Mouse (Mus musculus) liver, embryonic 14.5 days (tissue): ENCODE measurements at regions not wholly inside any gene's neighbourhood (a gene's known extent, or its start where the extent isn't known, plus 50 kb on each side); places are given as distances from the start of the nearest gene placed in this dataset.
"Not testable (repeated sequence)": the region's sequence is repeated elsewhere in the genome, so short reads cannot be mapped to it uniquely, and the experiment has no call there.

Source experiments
- ATAC-seq: fragments of 200-750 bp; cut with Nextera tagmentation; 2 replicates; pipeline ENCODE4 v1.8.0; 2017; ENCODE audit warnings: moderate number of reproducible peaks, mild to moderate bottlenecking, moderate library complexity; ENCODE audit not compliant: insufficient read depth
- DNase-seq, 3 experiments: peaks; one replicate each; pipeline ENCODE4 v3.0.0-alpha.2; 2012 to 2013; ENCODE audit warnings: low read depth in 3 of 3, low spot score in 3 of 3
- H3K27ac ChIP-seq: fragments of 300-500 bp; sonication (generic); 2 replicates; pipeline ENCODE4 v1.5.1; 2014; ENCODE audit warnings: moderate library complexity, mild to moderate bottlenecking, control low read depth, inconsistent platforms
- H3K27me3 ChIP-seq: fragments of 300-500 bp; sonication (generic); 2 replicates; pipeline ENCODE4 v1.6.1; 2014; ENCODE audit warnings: mild to moderate bottlenecking, low read length, moderate library complexity; ENCODE audit not compliant: control insufficient read depth, insufficient read depth
- H3K36me3 ChIP-seq: fragments of 300-500 bp; sonication (generic); replicated peaks from 2 replicates; pipeline ENCODE4 v1.6.1; 2014; ENCODE audit warnings: low read depth; ENCODE audit not compliant: control insufficient read depth, insufficient read depth
- H3K4me1 ChIP-seq, 2 experiments: fragments of 200-500 bp in 1 of 2; fragments of 300-500 bp in 1 of 2; sonication (generic) in 1 of 2; replicated peaks; 2 replicates each; pipeline ENCODE4 v1.6.1; 2012 to 2014; ENCODE audit warnings: antibody characterized with exemption in 1 of 2, inconsistent platforms in 1 of 2, low read length in 1 of 2; ENCODE audit not compliant: control insufficient read depth in 2 of 2, insufficient read depth in 2 of 2
- H3K4me2 ChIP-seq: fragments of 300-500 bp; sonication (generic); 2 replicates; pipeline ENCODE4 v1.6.1; 2014; ENCODE audit warnings: low read depth, mild to moderate bottlenecking, control low read depth, moderate library complexity
- H3K4me3 ChIP-seq, 2 experiments: fragments of 200-500 bp in 1 of 2; fragments of 300-500 bp in 1 of 2; sonication (generic) in 1 of 2; 2 replicates each; pipeline ENCODE4 v1.5.1; 2012 to 2014; ENCODE audit warnings: low read depth in 2 of 2, low read length in 2 of 2, mild to moderate bottlenecking in 2 of 2, control low read depth in 1 of 2, inconsistent platforms in 1 of 2, moderate library complexity in 1 of 2; ENCODE audit not compliant: insufficient read depth in 1 of 2
- H3K9ac ChIP-seq: fragments of 300-500 bp; sonication (generic); replicated peaks from 2 replicates; pipeline ENCODE4 v1.6.1; 2014; ENCODE audit warnings: mild to moderate bottlenecking, control low read depth, moderate library complexity
- H3K9me3 ChIP-seq: fragments of 300-500 bp; sonication (generic); 2 replicates; pipeline ENCODE4 v1.6.1; 2016; ENCODE audit warnings: low read length, mixed read lengths; ENCODE audit not compliant: control insufficient read depth
- CTCF ChIP-seq: IDR thresholded peaks from 2 replicates; pipeline ENCODE4 v1.5.1; 2016; ENCODE audit warnings: antibody characterized with exemption, low read depth, control low read depth
- EP300 ChIP-seq: IDR thresholded peaks from 2 replicates; pipeline ENCODE4 v1.6.1; 2016; ENCODE audit warnings: antibody characterized with exemption, low read depth
- WGBS: fragments of 180-500 bp; shearing (Covaris S2); extraction: QIAGEN DNeasy Blood & Tissue Kit; methylation state at CpG from one replicate; pipeline ENCODE4 v1.1.7; 2014; ENCODE audit not compliant: insufficient replicate concordance; 5-methylcytosine and 5-hydroxymethylcytosine counted together

DNA sequence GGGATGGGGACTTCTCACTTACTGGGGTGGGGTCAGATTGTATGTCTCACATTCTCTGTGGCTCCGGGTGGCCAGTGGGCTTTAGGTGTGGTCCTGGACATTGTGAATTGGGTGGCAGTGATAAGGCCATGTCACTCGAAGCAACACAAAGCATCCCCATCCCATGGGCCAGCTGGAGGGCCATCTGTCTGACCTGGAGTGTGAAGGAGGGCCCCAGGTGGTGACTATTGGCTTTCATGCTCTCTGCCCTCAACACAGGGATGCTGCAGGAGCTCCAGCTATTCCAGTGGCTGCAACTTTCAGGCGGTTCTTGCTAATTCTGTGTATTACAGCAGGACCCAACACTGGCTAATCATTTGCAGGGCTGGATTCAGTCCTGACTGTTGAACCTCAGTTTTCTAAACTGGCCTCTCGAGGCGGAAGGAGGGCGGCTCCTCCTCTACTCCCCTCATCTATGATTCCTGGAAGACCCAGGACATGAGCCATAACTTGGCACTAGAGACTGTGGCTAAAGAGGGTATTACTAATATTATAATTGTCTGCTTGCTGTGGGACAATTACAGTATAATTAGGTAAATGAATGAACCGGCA lies 64.1 kb downstream of the 9530068E07Rik start:
- no peak overlapping the region for H3K27ac ChIP-seq
- ATAC-seq, result no peak
- H3K4me1 ChIP-seq, result no peaks in the 10 kb centered on the region
- H3K36me3 ChIP-seq, result no peaks in the 10 kb centered on the region
- TF ChIP-seq EP300, result no peak
- no peak for TF ChIP-seq CTCF
- no peak overlapping the region for H3K4me3 ChIP-seq
- no peaks in the 10 kb centered on the region for H3K9me3 ChIP-seq
- DNase-seq, result no peak
- no peak overlapping the region for H3K4me2 ChIP-seq
- WGBS, result 60% methylated on average over 7 of the region's 7 CpGs
- no peak overlapping the region for H3K9ac ChIP-seq
- H3K27me3 ChIP-seq, result no peaks in the 10 kb centered on the region

- not testable (repeated sequence) for H3K27ac ChIP-seq, H3K4me1 ChIP-seq, DNase-seq, H3K9ac ChIP-seq, ATAC-seq, H3K36me3 ChIP-seq, H3K9me3 ChIP-seq, H3K4me3 ChIP-seq, H3K27me3 ChIP-seq, H3K4me2 ChIP-seq
- 33% methylated on average over 6 of the region's 6 CpGs for WGBS
Measured at GRCm38 (mm10) chr11:52471128-52471527, 74.9 kb downstream of the 9530068E07Rik start.

- not testable (repeated sequence) for H3K9me3 ChIP-seq, H3K9ac ChIP-seq, ATAC-seq, H3K27ac ChIP-seq, H3K27me3 ChIP-seq, H3K4me1 ChIP-seq, H3K36me3 ChIP-seq, H3K4me2 ChIP-seq, H3K4me3 ChIP-seq, DNase-seq
- 49% methylated on average over 10 of the region's 10 CpGs for WGBS
Measured at GRCm38 (mm10) chr11:52480111-52480510, 83.9 kb downstream of the 9530068E07Rik start.

DNA sequence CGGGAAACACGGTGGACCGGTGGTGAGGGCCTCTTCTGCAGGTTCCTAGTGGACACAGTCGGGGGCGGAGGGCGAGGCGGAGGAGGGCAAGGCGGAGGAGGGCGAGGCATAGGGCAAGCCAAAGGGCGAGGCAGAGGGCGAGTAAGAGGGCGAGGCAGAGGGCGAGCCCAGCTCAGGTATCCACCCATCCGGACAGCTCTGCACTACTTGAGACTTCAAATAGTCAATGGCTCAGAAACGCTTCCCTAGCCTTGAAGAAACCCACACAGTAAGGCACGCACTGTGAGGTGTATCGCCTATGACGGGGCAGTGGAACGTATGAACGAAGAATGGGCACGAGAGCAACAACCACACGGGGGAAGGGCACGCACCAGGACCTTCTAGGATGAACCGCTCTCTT lies 84.5 kb downstream of the 9530068E07Rik start:
- not testable (repeated sequence) for ATAC-seq
- 68% methylated on average over 24 of the region's 24 CpGs for WGBS

DNA sequence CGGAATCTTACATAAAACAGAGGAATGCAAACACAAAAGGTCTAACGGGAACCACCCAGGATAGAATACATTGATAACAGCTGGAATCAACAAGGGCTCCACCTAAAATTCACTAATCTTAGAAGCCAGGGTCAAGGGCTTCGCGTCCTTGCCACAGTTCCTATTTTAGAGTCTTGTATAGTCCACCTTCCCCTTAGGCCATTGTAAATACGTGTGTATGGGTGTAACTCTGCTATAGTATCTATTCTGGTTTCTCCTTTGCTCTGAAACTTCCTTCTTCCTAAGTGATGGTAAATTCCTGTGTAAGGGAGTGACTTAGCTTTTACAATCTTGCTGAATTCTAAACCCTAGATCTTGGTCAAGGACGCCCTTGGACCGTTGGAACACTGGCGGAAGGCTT lies 87.3 kb downstream of the 9530068E07Rik start:
- DNase-seq, H3K4me1 ChIP-seq, ATAC-seq, H3K27me3 ChIP-seq, H3K9me3 ChIP-seq, H3K9ac ChIP-seq, H3K4me3 ChIP-seq, H3K4me2 ChIP-seq, H3K27ac ChIP-seq, H3K36me3 ChIP-seq: not testable (repeated sequence)
- 60% methylated on average over 3 of the region's 8 CpGs for WGBS

More for the DNA sequence above, 84.5 kb downstream of the 9530068E07Rik start:
- DNase-seq, H3K9me3 ChIP-seq, H3K36me3 ChIP-seq, H3K27ac ChIP-seq, H3K4me1 ChIP-seq, H3K4me3 ChIP-seq, H3K4me2 ChIP-seq, H3K27me3 ChIP-seq, H3K9ac ChIP-seq: not testable (repeated sequence)

DNA sequence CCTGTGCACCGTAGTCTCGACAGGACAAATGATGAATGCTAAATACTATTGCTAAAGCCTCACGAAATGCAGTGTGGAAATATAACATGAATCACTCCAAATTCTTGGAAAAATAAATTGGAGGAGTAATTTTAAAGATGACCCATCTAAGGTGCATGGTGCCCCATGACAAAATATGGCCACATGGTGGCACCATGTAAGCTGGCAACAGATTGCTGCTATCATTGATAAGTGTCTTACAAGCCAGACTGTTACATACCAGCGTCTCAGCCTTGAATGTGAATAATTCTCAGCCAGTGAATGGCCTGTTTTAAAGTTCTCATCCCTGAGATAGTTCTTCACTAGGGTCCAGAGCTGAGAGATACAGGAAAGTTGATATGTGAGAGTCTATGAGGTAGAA lies 92.3 kb downstream of the 9530068E07Rik start:
- not testable (repeated sequence) for H3K27me3 ChIP-seq, H3K36me3 ChIP-seq, ATAC-seq, H3K4me2 ChIP-seq, H3K9ac ChIP-seq, H3K4me1 ChIP-seq, H3K4me3 ChIP-seq, H3K27ac ChIP-seq, H3K9me3 ChIP-seq, DNase-seq
- WGBS, result 56% methylated on average over 4 of the region's 4 CpGs
